Mouse (Mus musculus) erythroblast, embryonic 14.5 days (primary cell): ENCODE results near the gene Bfar. TPM values are rescaled to one million over a fixed set of nuclear protein-coding genes. Genes with fewer than 3 reads are reported as not detected.
"Not testable (repeated sequence)": the region's sequence is repeated elsewhere in the genome, so short reads cannot be mapped to it uniquely, and the experiment has no call there.

Source experiments
- H3K27me3 ChIP-seq: 2 replicates; pipeline ENCODE4 v1.6.1; 2012; ENCODE audit warnings: inconsistent platforms; ENCODE audit not compliant: control insufficient read depth
- H3K36me3 ChIP-seq: 2 replicates; pipeline ENCODE4 v1.6.1; 2012; ENCODE audit warnings: mild to moderate bottlenecking, inconsistent platforms; ENCODE audit not compliant: control insufficient read depth
- H3K4me1 ChIP-seq: 2 replicates; pipeline ENCODE4 v1.6.1; 2012; ENCODE audit warnings: inconsistent platforms; ENCODE audit not compliant: control insufficient read depth
- H3K4me3 ChIP-seq: replicated peaks from 2 replicates; pipeline ENCODE3; 2012; ENCODE audit warnings: moderate library complexity, mild to moderate bottlenecking, inconsistent platforms
- H3K9me3 ChIP-seq: 2 replicates; pipeline ENCODE4 v1.6.1; 2012; ENCODE audit warnings: low read length, inconsistent platforms, mixed read lengths; ENCODE audit not compliant: control insufficient read depth
- GATA1 ChIP-seq: IDR thresholded peaks from 2 replicates; pipeline ENCODE4 v1.6.1; 2012; ENCODE audit warnings: low read length, inconsistent platforms, mixed read lengths
- TAL1 ChIP-seq: IDR thresholded peaks from 3 replicates; pipeline ENCODE4 v1.6.1; 2012; ENCODE audit warnings: low read length, inconsistent platforms, mixed read lengths
- polyA plus RNA-seq: library from polyadenylated mRNA; stranded (reverse); fragments of >175 nt; gene quantifications from 2 replicates; pipeline ENCODE4 v1.2.3, GENCODE M21; 2012

Gene Bfar
- polyA plus RNA-seq, 1 experiment, result 0.08 TPM

DNA sequence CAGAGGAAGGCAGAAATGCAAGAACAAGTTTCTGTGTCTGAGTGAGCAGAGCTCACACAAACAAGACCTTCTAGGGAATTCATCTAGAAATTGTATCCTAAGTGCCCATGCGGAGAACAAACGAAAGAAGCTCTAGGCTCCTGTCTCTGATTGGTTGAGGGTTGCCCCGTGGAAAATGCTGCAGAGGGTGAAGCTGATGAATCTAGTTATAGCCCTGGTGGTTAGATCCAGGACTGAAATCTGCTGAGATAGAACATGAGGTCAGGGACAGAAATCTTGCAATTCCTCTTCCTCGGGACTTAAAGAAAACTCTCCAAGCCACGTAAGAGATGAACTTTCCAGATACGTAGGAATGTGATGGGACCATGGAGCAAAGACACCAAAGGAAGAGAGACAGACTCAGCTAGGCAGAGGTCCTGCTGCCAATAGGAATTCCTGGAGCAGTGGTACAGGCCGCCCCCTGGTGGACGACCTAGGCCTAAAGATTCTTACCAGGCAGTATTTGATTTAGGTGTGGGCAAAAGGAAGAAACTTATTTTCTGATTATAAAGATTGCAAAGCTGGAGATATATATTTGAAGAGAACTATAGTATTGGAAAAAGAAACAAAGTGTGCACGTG is 62.0 kb downstream of the Bfar start:
- H3K4me3 ChIP-seq, result no peak overlapping the region
- peaks cover 4% of the 10 kb centered on the region for H3K4me1 ChIP-seq
- peaks cover 2% of the 10 kb centered on the region; the same call in 1 of the 2 replicates for H3K27me3 ChIP-seq
- no peak for TF ChIP-seq GATA1
- TF ChIP-seq TAL1, result no peak
- H3K36me3 ChIP-seq, result no peaks in the 10 kb centered on the region
- no peaks in the 10 kb centered on the region for H3K9me3 ChIP-seq

GRCm38 (mm10) chr16:13735977-13736376 is 64.3 kb downstream of the Bfar start:
- Histone ChIP-seq H3K9me3 (no peaks in the 10 kb centered on the region), H3K4me1 (peaks cover under 1% of the 10 kb centered on the region), H3K4me3 (no peak overlapping the region), H3K27me3 (no peaks in the 10 kb centered on the region; the same call in 1 of the 2 replicates), H3K36me3 (no peaks in the 10 kb centered on the region)
- no peak for TF ChIP-seq TAL1
- TF ChIP-seq GATA1, result no peak

GRCm38 (mm10) chr16:13739044-13739443 is 67.4 kb downstream of the Bfar start:
- H3K4me3 ChIP-seq, H3K9me3 ChIP-seq, H3K27me3 ChIP-seq, H3K4me1 ChIP-seq, H3K36me3 ChIP-seq: not testable (repeated sequence)

DNA sequence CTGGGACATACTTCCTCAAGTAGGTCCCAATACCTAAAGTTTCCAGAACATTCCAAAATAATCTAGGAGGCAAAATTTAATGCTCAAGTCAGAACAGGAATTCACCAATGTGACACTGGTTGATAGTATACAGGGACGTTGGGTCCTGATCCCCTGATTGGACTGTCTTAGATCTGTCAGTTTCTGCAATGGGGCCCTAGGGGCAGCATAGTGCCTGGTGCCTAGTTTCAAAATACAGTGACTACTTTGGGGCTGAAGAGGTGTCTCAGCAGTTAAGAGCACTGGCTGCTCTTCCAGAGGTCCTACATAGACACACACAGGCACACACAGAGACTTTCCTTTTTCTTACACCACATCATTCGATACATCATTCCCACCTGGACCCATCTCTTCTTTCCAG is 69.2 kb downstream of the Bfar start:
- TF ChIP-seq GATA1 (no peak), TAL1 (no peak)
- no peaks in the 10 kb centered on the region for H3K36me3 ChIP-seq
- no peaks in the 10 kb centered on the region for H3K4me1 ChIP-seq
- no peaks in the 10 kb centered on the region for H3K27me3 ChIP-seq
- no peaks in the 10 kb centered on the region for H3K9me3 ChIP-seq
- H3K4me3 ChIP-seq, result no peak overlapping the region

GRCm38 (mm10) chr16:13747708-13748107 is 76.0 kb downstream of the Bfar start:
- Histone ChIP-seq H3K36me3 (no peaks in the 10 kb centered on the region), H3K4me1 (no peaks in the 10 kb centered on the region), H3K9me3 (no peaks in the 10 kb centered on the region), H3K4me3 (no peak overlapping the region), H3K27me3 (peaks cover 6% of the 10 kb centered on the region)
- TF ChIP-seq TAL1 (no peak), GATA1 (no peak)

DNA sequence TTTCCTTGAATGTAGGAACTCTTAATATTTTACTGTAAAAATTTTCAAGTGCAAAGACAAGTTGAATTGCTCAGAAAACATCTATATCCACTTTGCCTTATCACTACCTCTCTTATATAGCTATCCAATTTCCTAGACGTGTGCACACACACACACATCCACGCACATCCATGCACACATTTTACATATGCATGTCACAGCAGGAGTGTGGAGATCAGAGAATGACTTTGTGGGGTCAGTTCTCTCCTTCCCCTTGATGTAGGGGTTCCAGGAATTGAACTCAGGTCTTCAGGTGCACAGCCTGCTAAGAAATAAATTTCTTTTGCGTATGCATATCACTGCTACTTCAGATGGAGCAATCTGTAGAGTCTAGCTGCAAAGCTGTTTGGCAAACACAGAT is 76.5 kb downstream of the Bfar start:
- no peaks in the 10 kb centered on the region for H3K9me3 ChIP-seq
- H3K36me3 ChIP-seq, result no peaks in the 10 kb centered on the region
- no peak overlapping the region for H3K4me3 ChIP-seq
- peaks cover 6% of the 10 kb centered on the region for H3K27me3 ChIP-seq
- no peaks in the 10 kb centered on the region for H3K4me1 ChIP-seq
- TF ChIP-seq GATA1 (no peak), TAL1 (no peak)

GRCm38 (mm10) chr16:13748813-13749212 is 77.2 kb downstream of the Bfar start:
- H3K9me3 ChIP-seq, H3K4me1 ChIP-seq, H3K36me3 ChIP-seq, H3K27me3 ChIP-seq, H3K4me3 ChIP-seq: not testable (repeated sequence)

GRCm38 (mm10) chr16:13749306-13749705 is 77.6 kb downstream of the Bfar start:
- no peaks in the 10 kb centered on the region for H3K36me3 ChIP-seq
- peaks cover 6% of the 10 kb centered on the region for H3K27me3 ChIP-seq
- H3K4me3 ChIP-seq, result no peak overlapping the region
- H3K9me3 ChIP-seq, result no peaks in the 10 kb centered on the region
- peaks cover 1% of the 10 kb centered on the region for H3K4me1 ChIP-seq
- TF ChIP-seq GATA1 (no peak), TAL1 (no peak)

DNA sequence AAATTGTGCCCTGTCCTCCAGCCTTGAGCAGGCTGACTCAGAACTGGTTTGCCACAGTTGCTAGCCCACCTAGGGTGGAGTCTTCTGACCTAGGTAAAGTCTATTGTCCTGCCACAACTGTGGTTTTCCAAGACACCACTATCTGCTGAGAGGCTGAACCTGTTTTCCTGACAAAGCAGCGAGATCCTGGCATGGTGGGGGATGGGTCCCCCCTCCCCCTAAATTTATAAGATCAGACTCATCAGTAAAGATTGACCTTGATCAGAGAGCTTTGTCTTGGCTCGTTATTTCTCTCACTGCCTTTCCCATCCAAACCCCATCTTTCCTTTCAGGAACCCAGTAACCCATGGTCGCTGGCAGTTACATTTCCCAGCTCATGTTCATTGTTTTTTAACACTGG is 78.3 kb downstream of the Bfar start:
- Histone ChIP-seq H3K4me1 (peaks cover 8% of the 10 kb centered on the region), H3K27me3 (peaks cover 10% of the 10 kb centered on the region)

GRCm38 (mm10) chr16:13750626-13751025 is 79.0 kb downstream of the Bfar start:
- TF ChIP-seq GATA1 (no peak), TAL1 (no peak)
- no peaks in the 10 kb centered on the region for H3K9me3 ChIP-seq
- H3K27me3 ChIP-seq, result peaks cover 14% of the 10 kb centered on the region
- no peaks in the 10 kb centered on the region for H3K36me3 ChIP-seq
- H3K4me3 ChIP-seq, result no peak overlapping the region
- peaks cover 11% of the 10 kb centered on the region for H3K4me1 ChIP-seq

More for the DNA sequence above, 78.3 kb downstream of the Bfar start:
- Histone ChIP-seq H3K9me3 (no peaks in the 10 kb centered on the region), H3K36me3 (no peaks in the 10 kb centered on the region), H3K4me3 (no peak overlapping the region)
- TF ChIP-seq GATA1 (no peak), TAL1 (no peak)

Other genes starting within 250 kb of the Bfar start
- gene Parn, start 3.7 kb upstream of the Bfar start, polyA plus RNA-seq, result 0.51 TPM in 2 replicates
- gene 3110001I22Rik, start 71 bp downstream of the Bfar start, polyA plus RNA-seq, result 0.06 and 0.11 TPM in 2 replicates
- gene Pla2g10, start 59.1 kb downstream of the Bfar start, polyA plus RNA-seq, result not detected in 2 replicates
- gene Rrn3, start 108.8 kb downstream of the Bfar start, polyA plus RNA-seq, result 0.38 and 0.41 TPM in 2 replicates
- gene Ntan1, start 147.0 kb downstream of the Bfar start, polyA plus RNA-seq, result 0.17 and 0.43 TPM in 2 replicates
- 0.52 and 0.77 TPM in 2 replicates for gene Pdxdc1, start 231.3 kb downstream of the Bfar start, polyA plus RNA-seq
- gene Mpv17l, start 231.3 kb downstream of the Bfar start, polyA plus RNA-seq, result not detected in 2 replicates